Mouse (Mus musculus) hindbrain, embryonic 10.5 days (tissue): ENCODE results near the gene Fto. TPM values are rescaled to one million over a fixed set of nuclear protein-coding genes. Genes with fewer than 3 reads are reported as not detected.

Experiments
- DNase-seq: peaks from one replicate; pipeline ENCODE4 v3.0.0-alpha.2; 2017; ENCODE audit warnings: low spot score
- H3K27ac ChIP-seq: fragments of 300-500 bp; sonication (generic); 2 replicates; pipeline ENCODE4 v1.5.1; 2016; ENCODE audit warnings: mild to moderate bottlenecking, moderate library complexity
- H3K27me3 ChIP-seq: fragments of 300-500 bp; sonication (generic); 2 replicates; pipeline ENCODE4 v1.6.1; 2016; ENCODE audit warnings: mild to moderate bottlenecking; ENCODE audit not compliant: poor library complexity, insufficient read depth, severe bottlenecking
- H3K36me3 ChIP-seq: fragments of 300-500 bp; sonication (generic); 2 replicates; pipeline ENCODE4 v1.6.1; 2016; ENCODE audit warnings: mild to moderate bottlenecking, moderate library complexity
- H3K4me1 ChIP-seq: fragments of 300-500 bp; sonication (generic); replicated peaks from 2 replicates; pipeline ENCODE4 v1.6.1; 2016; ENCODE audit warnings: mild to moderate bottlenecking
- H3K4me3 ChIP-seq: fragments of 300-500 bp; sonication (generic); 2 replicates; pipeline ENCODE4 v1.5.1; 2016; ENCODE audit warnings: mild to moderate bottlenecking, moderate library complexity
- H3K9me3 ChIP-seq: fragments of 300-500 bp; sonication (generic); 2 replicates; pipeline ENCODE4 v1.6.1; 2016; ENCODE audit warnings: mild to moderate bottlenecking, moderate library complexity
- WGBS: fragments of 180-500 bp; shearing (Covaris S2); methylation state at CpG from one replicate; pipeline ENCODE4 v1.1.7; 2016; 5-methylcytosine and 5-hydroxymethylcytosine counted together
- polyA plus RNA-seq: library from polyadenylated mRNA; unstranded; fragments of >200 nt; fragmentation: Nextera tagmentation; extraction: Ambion mirVana; gene quantifications from 2 replicates; pipeline ENCODE4 v1.2.1, GENCODE M21; 2016

The Fto gene
- polyA plus RNA-seq, 1 experiment from 2014 or later: 103 TPM

- no peak for DNase-seq
- no peak overlapping the region for H3K4me3 ChIP-seq
- no peaks in the 10 kb centered on the region for H3K36me3 ChIP-seq
- peaks cover 41% of the 10 kb centered on the region for H3K4me1 ChIP-seq
- H3K9me3 ChIP-seq: no peaks in the 10 kb centered on the region
- WGBS: 83% methylated on average over 2 of the region's 2 CpGs
- peaks cover 10% of the 10 kb centered on the region; the same call in 1 of the 2 replicates for H3K27me3 ChIP-seq
- peak overlapping the region; percentile 5; the same call in 1 of the 2 replicates for H3K27ac ChIP-seq
Observed at GRCm38 (mm10) chr8:91645484-91645883, 332.2 kb downstream of the Fto start.

DNA sequence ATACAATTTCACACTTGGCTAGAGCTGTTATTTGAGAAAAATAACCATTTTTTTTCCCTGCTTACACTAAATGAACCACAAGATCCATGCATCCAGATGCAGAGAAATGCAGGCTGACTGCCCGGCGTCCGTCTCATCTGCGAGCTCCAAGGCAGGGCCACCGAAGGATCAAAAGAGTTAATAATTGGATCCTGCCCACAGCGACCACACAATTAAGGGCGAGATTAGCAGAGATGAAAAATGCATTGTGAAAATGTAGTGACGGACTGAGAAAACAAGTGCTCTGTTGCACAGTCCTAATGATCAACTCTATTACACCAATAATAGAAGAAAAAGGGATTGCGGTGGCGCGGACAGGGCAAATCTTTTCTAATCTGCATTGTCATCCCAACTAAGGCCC, 334.6 kb downstream of the Fto start:
- H3K27me3 ChIP-seq: peaks cover 13% of the 10 kb centered on the region
- 59% methylated on average over 11 of the region's 11 CpGs for WGBS
- H3K36me3 ChIP-seq: no peaks in the 10 kb centered on the region
- no peak for DNase-seq
- H3K4me1 ChIP-seq: peaks cover 50% of the 10 kb centered on the region
- no peak overlapping the region for H3K27ac ChIP-seq
- no peaks in the 10 kb centered on the region for H3K9me3 ChIP-seq
- no peak overlapping the region for H3K4me3 ChIP-seq

DNA sequence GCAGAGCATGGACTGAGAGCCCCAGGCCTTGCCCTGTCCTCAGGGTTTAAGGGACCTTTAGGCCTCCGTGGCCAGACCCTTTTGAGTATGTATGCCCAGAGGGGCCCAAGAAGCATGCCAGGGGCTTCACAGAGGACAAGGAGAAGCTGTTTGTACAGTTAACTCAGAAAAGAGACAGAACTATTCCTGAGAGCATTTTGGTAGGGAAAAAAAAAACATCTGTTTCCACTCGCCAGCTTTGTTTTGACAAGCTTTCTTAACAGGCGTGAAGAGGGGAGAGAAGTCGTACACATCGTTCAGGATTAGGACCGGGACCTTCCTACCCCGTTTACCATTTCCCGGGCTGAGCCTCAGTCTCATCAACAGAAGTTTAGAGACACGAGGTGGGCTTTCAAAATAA, 335.5 kb downstream of the Fto start:
- H3K4me3 ChIP-seq: no peak overlapping the region
- peaks cover 13% of the 10 kb centered on the region for H3K27me3 ChIP-seq
- peaks cover 58% of the 10 kb centered on the region for H3K4me1 ChIP-seq
- peak overlapping the region; percentile 66 for H3K27ac ChIP-seq
- WGBS: 27% methylated on average over 9 of the region's 9 CpGs
- no peaks in the 10 kb centered on the region for H3K9me3 ChIP-seq
- peak; percentile 46 for DNase-seq
- no peaks in the 10 kb centered on the region for H3K36me3 ChIP-seq

GRCm38 (mm10) chr8:91653561-91653960, 340.2 kb downstream of the Fto start:
- 51% methylated on average over 3 of the region's 3 CpGs for WGBS
- peaks cover 54% of the 10 kb centered on the region for H3K4me1 ChIP-seq
- H3K27ac ChIP-seq: peak overlapping the region; percentile 64
- no peak for DNase-seq
- peaks cover 9% of the 10 kb centered on the region for H3K27me3 ChIP-seq
- H3K9me3 ChIP-seq: no peaks in the 10 kb centered on the region
- no peak overlapping the region for H3K4me3 ChIP-seq
- no peaks in the 10 kb centered on the region for H3K36me3 ChIP-seq

DNA sequence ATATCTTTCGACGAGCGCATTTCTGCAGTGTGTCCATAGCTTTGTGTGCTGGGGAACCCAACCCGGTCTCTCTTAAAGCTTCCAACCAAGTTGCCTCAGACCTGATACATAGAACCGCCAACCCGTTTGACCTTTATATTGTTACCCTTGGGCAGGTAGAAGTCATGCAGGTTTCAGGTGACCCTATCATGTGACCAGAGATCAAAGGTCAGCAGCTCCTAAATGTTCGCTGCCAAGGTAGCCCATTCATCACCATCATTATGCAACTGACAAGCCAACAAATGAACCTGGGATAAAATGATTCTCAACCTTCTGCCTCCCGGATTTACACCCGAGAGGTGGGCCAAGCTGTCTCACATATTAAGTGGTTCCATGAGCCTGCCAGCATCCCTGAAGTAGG, 344.1 kb downstream of the Fto start:
- no peak overlapping the region for H3K4me3 ChIP-seq
- H3K27ac ChIP-seq: no peak overlapping the region
- H3K4me1 ChIP-seq: peaks cover 45% of the 10 kb centered on the region
- DNase-seq: no peak
- H3K9me3 ChIP-seq: no peaks in the 10 kb centered on the region
- H3K27me3 ChIP-seq: peaks cover 4% of the 10 kb centered on the region
- 82% methylated on average over 9 of the region's 9 CpGs for WGBS
- H3K36me3 ChIP-seq: no peaks in the 10 kb centered on the region

DNA sequence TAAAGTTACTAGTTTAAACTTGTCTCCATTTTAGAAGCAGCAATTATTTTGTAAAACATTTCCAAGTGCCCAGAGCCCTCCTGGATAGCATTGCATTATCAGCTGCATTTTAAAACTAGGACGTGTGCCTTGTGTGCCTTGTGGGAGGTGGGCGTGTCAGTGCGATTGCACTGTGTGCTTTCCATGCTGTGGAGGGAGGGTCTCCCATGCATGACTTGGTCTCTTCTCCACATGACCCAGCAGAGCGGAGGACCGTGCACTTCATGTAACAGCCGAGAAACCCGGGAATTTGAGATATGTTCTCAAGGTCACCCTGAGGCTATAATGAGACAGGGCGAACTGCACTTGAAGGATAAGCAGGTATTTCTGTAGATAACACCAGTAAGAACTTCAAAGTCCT, 347.6 kb downstream of the Fto start:
- H3K27ac ChIP-seq: no peak overlapping the region
- DNase-seq: no peak
- no peaks in the 10 kb centered on the region for H3K36me3 ChIP-seq
- H3K27me3 ChIP-seq: no peaks in the 10 kb centered on the region
- no peak overlapping the region for H3K4me3 ChIP-seq
- H3K9me3 ChIP-seq: no peaks in the 10 kb centered on the region
- peaks cover 37% of the 10 kb centered on the region for H3K4me1 ChIP-seq
- 77% methylated on average over 8 of the region's 8 CpGs for WGBS

GRCm38 (mm10) chr8:91669461-91670071, 356.2 kb downstream of the Fto start:
- Histone ChIP-seq H3K4me3 (no peak overlapping the region), H3K9me3 (no peaks in the 10 kb centered on the region), H3K27ac (no peak overlapping the region), H3K36me3 (peaks cover 17% of the 10 kb centered on the region), H3K27me3 (0 out of 2 replicates have a peak, but pooled peaks cover 9% of the 10 kb centered on the region), H3K4me1 (peaks cover 28% of the 10 kb centered on the region)
- WGBS: 81% methylated on average over 16 of the region's 16 CpGs
- no peak for DNase-seq

DNA sequence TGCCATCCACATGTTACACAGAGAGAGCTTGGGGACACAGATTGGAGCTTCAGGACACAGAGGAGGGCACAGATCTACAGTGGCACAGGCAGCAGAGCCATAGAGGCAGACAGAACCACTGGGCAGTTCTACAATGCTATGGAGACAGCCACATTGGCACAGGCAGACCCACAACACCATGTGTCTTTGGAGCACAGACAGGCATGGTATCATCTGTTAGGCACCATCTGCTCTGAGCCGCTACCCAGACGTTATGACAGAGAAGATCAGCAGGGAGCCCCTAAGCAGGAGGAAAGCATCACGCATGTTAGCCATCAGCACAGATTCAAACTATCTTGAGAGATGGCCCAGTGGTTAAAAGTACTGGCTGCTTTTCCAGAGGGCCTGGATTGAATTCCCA, 363.6 kb downstream of the Fto start:
- no peak overlapping the region for H3K4me3 ChIP-seq
- DNase-seq: no peak
- no peak overlapping the region for H3K27ac ChIP-seq
- H3K27me3 ChIP-seq: peaks cover 31% of the 10 kb centered on the region
- 64% methylated on average over 3 of the region's 3 CpGs for WGBS
- no peaks in the 10 kb centered on the region for H3K36me3 ChIP-seq
- peaks cover 29% of the 10 kb centered on the region for H3K4me1 ChIP-seq
- H3K9me3 ChIP-seq: no peaks in the 10 kb centered on the region

GRCm38 (mm10) chr8:91679451-91679850, 366.1 kb downstream of the Fto start:
- WGBS: 55% methylated on average over 15 of the region's 15 CpGs
- H3K27me3 ChIP-seq: peaks cover 34% of the 10 kb centered on the region
- H3K4me3 ChIP-seq: no peak overlapping the region
- H3K4me1 ChIP-seq: peaks cover 24% of the 10 kb centered on the region
- no peaks in the 10 kb centered on the region for H3K36me3 ChIP-seq
- peak overlapping the region; percentile 16; the same call in 1 of the 2 replicates for H3K27ac ChIP-seq
- no peak for DNase-seq
- no peaks in the 10 kb centered on the region for H3K9me3 ChIP-seq

DNA sequence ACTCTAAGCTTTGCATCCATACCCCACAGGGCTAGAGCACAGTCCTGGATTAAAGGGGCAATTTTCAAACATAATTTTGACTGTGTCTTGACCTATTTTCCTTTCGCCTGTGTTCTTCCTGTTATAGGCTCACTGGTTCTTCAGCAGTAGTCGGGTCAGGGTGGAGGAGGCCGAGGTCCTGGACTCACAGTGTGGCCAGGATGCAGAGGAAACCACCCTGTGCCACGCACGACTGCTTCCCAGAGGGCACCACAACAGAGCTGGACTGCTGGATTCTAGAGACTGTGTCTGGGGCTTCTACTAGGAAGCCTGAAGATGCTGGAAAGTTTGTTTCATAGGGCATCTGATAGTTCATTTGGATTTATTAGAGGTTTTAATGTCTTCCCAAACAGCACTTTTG, 366.8 kb downstream of the Fto start:
- Histone ChIP-seq H3K4me3 (no peak overlapping the region), H3K9me3 (no peaks in the 10 kb centered on the region), H3K27ac (no peak overlapping the region), H3K4me1 (peaks cover 31% of the 10 kb centered on the region), H3K36me3 (no peaks in the 10 kb centered on the region), H3K27me3 (peaks cover 36% of the 10 kb centered on the region)
- WGBS: 74% methylated on average over 5 of the region's 5 CpGs
- no peak for DNase-seq

DNA sequence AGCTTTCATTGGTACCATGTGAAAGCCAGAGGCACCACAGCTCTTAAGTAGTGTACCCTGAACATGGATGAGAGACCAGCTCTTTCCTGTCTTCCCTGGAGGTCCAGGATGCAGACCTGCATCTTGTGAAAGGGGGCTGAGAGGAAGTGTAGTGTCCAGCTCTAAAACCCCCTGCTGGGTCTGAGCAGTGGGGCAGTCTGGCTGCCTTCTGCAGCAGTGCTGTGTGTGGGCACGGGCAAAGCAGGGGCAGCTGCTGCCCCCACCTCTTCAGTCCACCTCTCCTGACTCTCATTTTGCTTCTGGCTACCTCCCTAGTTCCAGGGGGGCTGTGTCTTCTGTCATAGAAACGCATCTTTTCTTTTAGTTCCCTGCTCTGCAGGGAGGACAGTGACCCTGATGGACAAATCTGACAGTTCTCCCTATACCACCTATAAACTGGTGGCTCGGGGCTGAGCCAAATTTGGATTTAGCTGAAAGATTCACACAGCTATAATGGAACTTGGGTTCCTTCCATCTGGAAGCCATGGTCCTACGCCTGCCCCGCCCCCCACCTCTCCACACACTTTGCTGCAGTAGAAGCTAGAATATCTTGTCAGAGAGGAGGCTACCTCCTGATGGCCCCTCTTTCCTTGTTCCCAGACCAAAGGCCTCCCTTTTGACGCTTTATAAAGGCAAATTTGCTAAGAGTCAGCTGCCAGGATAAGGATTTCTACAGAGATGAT, 371.4 kb downstream of the Fto start:
- WGBS: 70% methylated on average over 6 of the region's 6 CpGs
- Histone ChIP-seq H3K36me3 (no peaks in the 10 kb centered on the region), H3K4me1 (peaks cover 28% of the 10 kb centered on the region), H3K27ac (peak overlapping the region; percentile 6), H3K4me3 (no peak overlapping the region), H3K9me3 (no peaks in the 10 kb centered on the region), H3K27me3 (peaks cover 38% of the 10 kb centered on the region)
- DNase-seq: no peak

GRCm38 (mm10) chr8:91685408-91685807, 372.1 kb downstream of the Fto start:
- no peak overlapping the region for H3K4me3 ChIP-seq
- DNase-seq: no peak
- no peaks in the 10 kb centered on the region for H3K9me3 ChIP-seq
- H3K27me3 ChIP-seq: peaks cover 35% of the 10 kb centered on the region
- peaks cover 24% of the 10 kb centered on the region for H3K4me1 ChIP-seq
- peak overlapping the region; percentile 6 for H3K27ac ChIP-seq
- H3K36me3 ChIP-seq: no peaks in the 10 kb centered on the region
- WGBS: 17% methylated on average over 3 of the region's 3 CpGs

GRCm38 (mm10) chr8:91692056-91692721, 378.9 kb downstream of the Fto start:
- 39% methylated on average over 15 of the region's 15 CpGs for WGBS

More at GRCm38 (mm10) chr8:91692056-91692721, 378.9 kb downstream of the Fto start:
- Histone ChIP-seq H3K27me3 (0 out of 2 replicates have a peak, but pooled peaks cover 7% of the 10 kb centered on the region), H3K4me3 (no peak overlapping the region), H3K36me3 (no peaks in the 10 kb centered on the region), H3K9me3 (no peaks in the 10 kb centered on the region), H3K4me1 (peaks cover 21% of the 10 kb centered on the region), H3K27ac (peak overlapping the region; percentile 81)
- peak; percentile 63 for DNase-seq
